Mouse (Mus musculus) limb, embryonic 12.5 days (tissue): ENCODE data around the gene Rassf10. TPM values are rescaled to one million over a fixed set of nuclear protein-coding genes. Genes with fewer than 3 reads are reported as not detected.
A peak's percentile ranks its signal among the peaks of the same experiment; 100 is the strongest.

Source experiments
- ATAC-seq: fragments of 200-750 bp; cut with Nextera tagmentation; 2 replicates; pipeline ENCODE4 v1.8.0; 2017; ENCODE audit warnings: low read depth, moderate TSS enrichment; ENCODE audit not compliant: insufficient number of reproducible peaks, insufficient read depth, low FRiP score, low TSS enrichment
- H3K27ac ChIP-seq: fragments of 300-500 bp; sonication (generic); 2 replicates; pipeline ENCODE4 v1.5.1; 2016; ENCODE audit warnings: mild to moderate bottlenecking, moderate library complexity
- H3K27me3 ChIP-seq: fragments of 300-500 bp; sonication (generic); 2 replicates; pipeline ENCODE4 v1.6.1; 2016; ENCODE audit warnings: mild to moderate bottlenecking, moderate library complexity
- H3K36me3 ChIP-seq: fragments of 300-500 bp; sonication (generic); 2 replicates; pipeline ENCODE4 v1.6.1; 2016; ENCODE audit warnings: mild to moderate bottlenecking, moderate library complexity
- H3K4me1 ChIP-seq: fragments of 300-500 bp; sonication (generic); replicated peaks from 2 replicates; pipeline ENCODE4 v1.6.1; 2016
- H3K4me2 ChIP-seq: fragments of 300-500 bp; sonication (generic); 2 replicates; pipeline ENCODE4 v1.6.1; 2016; ENCODE audit warnings: mild to moderate bottlenecking, moderate library complexity
- H3K4me3 ChIP-seq: fragments of 300-500 bp; sonication (generic); replicated peaks from 2 replicates; pipeline ENCODE4 v1.5.1; 2016; ENCODE audit warnings: mild to moderate bottlenecking
- H3K9ac ChIP-seq: fragments of 300-500 bp; sonication (generic); replicated peaks from 2 replicates; pipeline ENCODE4 v1.6.1; 2016; ENCODE audit warnings: mild to moderate bottlenecking, moderate library complexity
- H3K9me3 ChIP-seq: fragments of 300-500 bp; sonication (generic); 2 replicates; pipeline ENCODE4 v1.6.1; 2016; ENCODE audit warnings: mild to moderate bottlenecking, moderate library complexity
- WGBS: fragments of 180-500 bp; shearing (Covaris S2); methylation state at CpG from one replicate; pipeline ENCODE4 v1.1.7; 2016; 5-methylcytosine and 5-hydroxymethylcytosine counted together
- polyA plus RNA-seq: library from polyadenylated mRNA; unstranded; fragments of >200 nt; fragmentation: Nextera tagmentation; extraction: Ambion mirVana; gene quantifications from 2 replicates; pipeline ENCODE4 v1.2.1, GENCODE M21; 2016

Gene Rassf10
- polyA plus RNA-seq = 1.9 and 2.0 TPM in 2 replicates

DNA sequence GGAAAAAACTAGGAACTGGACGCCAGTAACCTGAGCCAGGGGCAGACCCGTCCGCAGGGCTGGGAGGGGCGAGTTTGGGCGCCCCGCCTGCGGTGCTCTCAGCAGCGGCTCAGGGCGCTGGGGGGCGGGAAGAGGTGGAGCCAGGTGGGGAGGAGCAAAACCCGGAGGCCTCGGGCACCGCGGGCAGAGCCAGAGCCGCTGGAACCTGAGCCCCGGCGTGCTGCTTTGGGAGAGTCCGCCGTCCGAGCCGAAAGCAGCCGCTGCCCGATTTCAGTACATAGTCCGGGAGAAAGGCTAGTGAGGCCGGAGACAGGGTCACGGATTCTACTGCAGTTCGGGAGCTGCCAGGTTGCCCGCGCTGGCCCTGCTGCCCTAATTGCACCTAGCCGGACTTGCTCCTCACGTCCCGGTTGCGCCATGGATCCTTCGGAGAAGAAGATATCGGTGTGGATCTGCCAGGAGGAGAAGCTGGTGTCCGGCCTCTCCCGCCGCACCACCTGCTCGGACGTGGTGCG is at the start of gene Rassf10:
Gene Rassf10 (plus strand): TSS at position 186 of the 515 bp plus-strand sequence.
- Histone ChIP-seq H3K4me1 (peaks cover 29% of the 10 kb centered on the region), H3K27me3 (peaks cover 48% of the 10 kb centered on the region), H3K4me3 (peak within 1 kb of the TSS; percentile 51), H3K9me3 (no peaks in the 10 kb centered on the region), H3K36me3 (no peaks in the 10 kb centered on the region), H3K27ac (no peak within 1 kb of the TSS), H3K4me2 (peak within 1 kb of the TSS; percentile 89), H3K9ac (peak within 1 kb of the TSS; percentile 50)
- WGBS = under 1% methylated on average over 41 of the region's 41 CpGs
- ATAC-seq = peak; percentile 92

DNA sequence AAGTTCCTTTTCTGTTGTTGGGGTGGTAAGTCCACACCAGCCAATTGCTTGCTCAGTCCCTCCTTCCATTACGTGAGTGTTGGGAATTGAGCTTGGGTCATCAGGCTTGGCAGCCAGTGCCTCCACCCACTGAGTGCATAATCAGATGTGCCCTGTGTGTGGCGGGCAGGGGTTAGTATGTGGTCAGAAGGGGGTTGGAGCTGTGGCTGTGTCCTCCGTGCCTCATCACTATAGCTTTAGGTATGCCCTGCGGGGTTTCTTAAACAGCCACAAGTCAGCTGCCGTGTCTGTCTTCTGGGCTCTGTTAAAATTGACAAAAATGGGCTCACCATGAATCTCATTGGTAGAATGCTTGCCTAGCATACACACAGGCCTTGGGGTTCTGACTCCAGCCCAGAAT is 46.9 kb upstream of the Rassf10 start:
- peaks cover 17% of the 10 kb centered on the region for H3K36me3 ChIP-seq
- H3K27me3 ChIP-seq = no peaks in the 10 kb centered on the region
- no peak overlapping the region for H3K4me3 ChIP-seq
- no peaks in the 10 kb centered on the region for H3K4me1 ChIP-seq
- no peak for ATAC-seq
- no peaks in the 10 kb centered on the region for H3K9me3 ChIP-seq
- 84% methylated on average over 5 of the region's 5 CpGs for WGBS
- H3K27ac ChIP-seq = no peak overlapping the region
- no peak overlapping the region for H3K4me2 ChIP-seq
- no peak overlapping the region for H3K9ac ChIP-seq

DNA sequence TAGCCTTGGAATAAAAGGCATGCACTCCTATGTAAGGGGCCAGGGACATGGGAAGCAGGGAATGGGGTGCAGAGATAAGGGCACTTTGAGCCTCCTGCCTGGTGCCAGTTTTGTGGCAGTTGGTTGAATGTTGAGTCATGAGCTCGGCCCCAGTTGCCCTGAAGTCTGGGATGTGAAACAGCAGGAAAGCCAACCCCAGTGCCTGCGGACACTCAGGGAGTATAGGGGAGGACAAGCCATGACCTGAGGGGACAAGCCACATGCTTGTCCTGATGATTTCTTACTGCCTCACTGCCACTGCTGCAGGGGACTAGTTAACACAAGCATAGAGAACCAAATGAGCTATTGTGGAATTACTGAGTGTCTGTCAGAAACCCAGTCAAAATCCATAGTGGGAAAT is 46.3 kb upstream of the Rassf10 start:
- Histone ChIP-seq H3K27ac (no peak overlapping the region), H3K4me2 (no peak overlapping the region), H3K9ac (no peak overlapping the region), H3K27me3 (no peaks in the 10 kb centered on the region), H3K9me3 (no peaks in the 10 kb centered on the region), H3K36me3 (peaks cover 11% of the 10 kb centered on the region), H3K4me1 (no peaks in the 10 kb centered on the region), H3K4me3 (no peak overlapping the region)
- 74% methylated on average over 2 of the region's 2 CpGs for WGBS
- ATAC-seq = no peak

DNA sequence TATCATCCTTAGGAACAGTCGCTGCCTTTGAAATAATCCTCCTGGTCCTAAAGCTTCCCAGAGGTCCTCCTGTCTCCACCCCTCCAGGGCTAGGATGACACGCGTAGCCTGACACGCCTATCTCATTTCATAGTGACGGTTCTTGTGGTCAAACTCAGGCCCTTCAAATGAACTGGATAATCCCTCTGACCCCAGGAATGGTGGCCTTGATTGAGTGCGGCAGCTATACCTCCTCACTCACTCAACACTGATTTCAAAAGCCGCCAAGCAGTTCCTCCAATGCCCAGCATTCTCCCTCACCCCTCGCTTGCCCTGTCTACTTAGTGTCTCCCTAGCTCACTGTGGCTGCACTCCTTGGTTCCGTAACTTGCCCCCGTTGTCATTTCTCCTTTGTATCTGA is 44.6 kb upstream of the Rassf10 start:
- Histone ChIP-seq H3K36me3 (peaks cover 4% of the 10 kb centered on the region), H3K4me1 (no peaks in the 10 kb centered on the region), H3K9me3 (no peaks in the 10 kb centered on the region), H3K4me2 (no peak overlapping the region), H3K4me3 (no peak overlapping the region), H3K9ac (no peak overlapping the region), H3K27me3 (no peaks in the 10 kb centered on the region), H3K27ac (no peak overlapping the region)
- WGBS = 81% methylated on average over 10 of the region's 10 CpGs
- no peak for ATAC-seq

DNA sequence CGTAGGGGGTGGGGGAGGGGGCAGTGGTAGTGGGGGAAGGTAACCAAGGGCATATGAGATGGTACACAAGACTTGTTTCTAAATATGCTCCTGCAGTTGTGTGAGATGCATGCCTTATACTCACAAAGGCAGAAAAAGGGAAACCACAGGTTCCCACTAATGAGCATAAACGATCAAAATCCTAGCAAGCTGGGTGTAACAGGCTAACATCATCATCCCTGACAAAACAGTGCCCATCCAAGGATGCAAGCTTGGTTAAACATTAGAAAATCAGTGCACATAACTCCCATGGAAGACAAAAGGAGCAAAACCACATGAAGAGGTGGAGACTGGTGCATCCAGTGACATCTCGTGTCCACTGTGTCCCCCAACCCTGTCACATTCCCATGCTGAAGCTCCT is 40.8 kb upstream of the Rassf10 start:
- Histone ChIP-seq H3K4me3 (no peak overlapping the region), H3K9ac (no peak overlapping the region), H3K9me3 (no peaks in the 10 kb centered on the region), H3K27me3 (no peaks in the 10 kb centered on the region), H3K4me2 (no peak overlapping the region), H3K36me3 (no peaks in the 10 kb centered on the region), H3K4me1 (no peaks in the 10 kb centered on the region), H3K27ac (no peak overlapping the region)
- 80% methylated on average over 3 of the region's 3 CpGs for WGBS
- no peak for ATAC-seq

DNA sequence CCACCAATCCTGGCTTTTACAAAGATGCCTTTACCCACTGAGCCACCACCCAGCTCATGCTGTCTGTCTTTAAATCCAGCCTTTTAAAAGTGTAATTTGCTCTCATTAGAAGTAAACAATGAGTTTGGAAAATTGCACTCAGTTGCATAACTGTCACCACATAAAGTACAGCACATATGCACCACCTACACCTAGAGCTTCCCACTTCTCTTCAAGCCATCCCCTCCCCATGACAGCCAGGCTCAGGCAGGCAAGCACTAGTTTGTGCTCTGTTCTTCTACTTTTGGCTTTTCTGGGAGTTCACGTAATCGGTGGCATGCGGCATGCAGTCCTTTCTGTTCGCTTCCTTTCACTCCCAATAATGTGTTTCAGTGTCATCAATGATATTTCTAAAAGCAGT is 38.2 kb upstream of the Rassf10 start:
- Histone ChIP-seq H3K9ac (no peak overlapping the region), H3K4me3 (no peak overlapping the region), H3K27me3 (peaks cover 2% of the 10 kb centered on the region; the same call in 1 of the 2 replicates), H3K4me1 (no peaks in the 10 kb centered on the region), H3K4me2 (no peak overlapping the region), H3K36me3 (no peaks in the 10 kb centered on the region), H3K27ac (no peak overlapping the region), H3K9me3 (no peaks in the 10 kb centered on the region)
- 90% methylated on average over 4 of the region's 4 CpGs for WGBS
- no peak for ATAC-seq

DNA sequence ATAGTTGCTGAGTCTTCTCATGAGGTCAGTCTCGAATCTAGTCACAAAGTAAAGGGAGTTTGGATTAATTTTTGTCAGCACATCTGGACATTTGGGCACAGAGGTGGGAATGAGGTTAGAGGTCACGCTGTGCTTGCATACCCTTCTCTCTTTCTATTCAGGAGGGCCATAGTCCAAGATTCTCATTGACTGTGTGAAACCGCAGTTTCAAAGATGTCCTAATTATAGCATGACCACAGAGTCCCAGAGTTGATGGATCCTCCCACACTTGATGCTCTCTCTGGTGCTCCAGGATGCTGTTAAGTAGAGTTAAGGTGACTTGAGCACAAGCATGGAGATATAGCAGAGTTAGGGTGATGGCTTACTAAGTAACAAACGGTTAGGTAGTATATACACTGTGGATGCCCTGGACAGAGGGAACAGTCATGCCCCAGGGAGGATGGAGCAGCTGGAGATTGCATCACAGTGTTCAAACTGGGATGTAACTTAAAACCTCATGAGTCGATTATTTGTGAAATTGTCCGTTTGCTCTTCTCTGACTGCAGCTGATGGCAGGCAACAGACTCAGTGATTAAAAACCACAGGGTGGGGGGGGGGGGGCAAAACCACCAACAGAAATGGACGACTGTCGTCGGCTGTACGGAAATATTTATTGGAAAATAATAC is 36.0 kb upstream of the Rassf10 start:
- no peak for ATAC-seq
- Histone ChIP-seq H3K4me1 (no peaks in the 10 kb centered on the region), H3K9me3 (no peaks in the 10 kb centered on the region), H3K4me3 (no peak overlapping the region), H3K9ac (no peak overlapping the region), H3K27me3 (peaks cover 2% of the 10 kb centered on the region; the same call in 1 of the 2 replicates), H3K27ac (no peak overlapping the region), H3K36me3 (no peaks in the 10 kb centered on the region), H3K4me2 (no peak overlapping the region)
- WGBS = 68% methylated on average over 10 of the region's 10 CpGs

DNA sequence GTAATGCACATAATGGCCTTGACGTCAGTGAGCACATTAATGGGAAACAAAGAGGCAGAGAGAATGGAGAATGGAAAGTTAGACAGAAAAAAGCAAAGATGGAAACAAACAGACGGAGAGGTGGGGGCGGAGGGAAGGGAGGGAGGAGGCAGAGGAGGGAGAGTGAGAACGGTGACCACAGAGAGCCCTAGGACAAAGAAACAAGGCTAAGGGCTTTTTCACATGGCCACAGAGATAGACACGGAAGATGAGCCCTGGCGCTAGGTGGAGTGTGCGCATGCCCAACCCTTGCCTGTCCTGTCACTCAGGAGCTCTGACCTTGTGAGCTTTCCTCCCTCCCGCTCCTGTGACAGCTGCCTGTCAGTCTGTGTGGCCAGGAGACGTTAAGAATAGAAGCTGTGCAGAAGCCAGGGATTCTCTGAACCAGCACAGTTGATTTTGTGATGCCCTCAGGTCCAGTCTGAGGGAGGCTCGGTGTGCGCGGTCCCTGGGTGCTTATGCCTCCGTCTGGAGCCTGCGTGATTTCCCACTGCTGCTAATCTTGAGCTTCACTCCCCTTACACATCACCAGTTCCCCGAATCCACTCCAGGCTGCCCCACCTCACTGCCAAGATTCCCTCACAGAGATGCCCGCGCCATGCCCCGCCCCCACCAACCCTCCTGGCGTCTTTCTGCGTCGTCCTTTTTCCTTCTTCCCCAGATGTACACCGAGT is 35.3 kb upstream of the Rassf10 start:
- H3K27me3 ChIP-seq = peaks cover 2% of the 10 kb centered on the region; the same call in 1 of the 2 replicates
- no peak overlapping the region for H3K4me3 ChIP-seq
- no peaks in the 10 kb centered on the region for H3K9me3 ChIP-seq
- peak; percentile 35; the same call in 1 of the 2 replicates for ATAC-seq
- no peaks in the 10 kb centered on the region for H3K36me3 ChIP-seq
- no peak overlapping the region for H3K9ac ChIP-seq
- no peak overlapping the region for H3K27ac ChIP-seq
- H3K4me1 ChIP-seq = no peaks in the 10 kb centered on the region
- H3K4me2 ChIP-seq = no peak overlapping the region
- WGBS = 69% methylated on average over 22 of the region's 22 CpGs

DNA sequence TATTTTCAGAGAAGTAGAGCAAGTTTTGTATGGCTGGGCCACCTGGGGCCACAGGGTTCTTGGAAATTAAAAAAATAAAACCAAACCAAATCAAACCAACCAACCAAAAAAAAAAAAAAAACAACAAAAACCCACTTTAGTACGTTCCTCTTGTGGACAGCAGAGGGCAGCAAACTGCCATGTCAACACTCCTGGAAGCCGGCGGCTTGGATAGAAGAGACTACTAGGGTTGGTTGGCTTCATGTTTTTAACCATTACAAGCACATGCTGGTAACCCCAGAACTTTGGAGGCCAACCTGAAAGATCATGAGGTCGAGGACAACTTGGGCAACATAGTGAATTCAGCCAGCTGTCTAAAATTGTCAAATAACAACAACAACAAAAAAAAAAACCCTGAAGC is 33.9 kb upstream of the Rassf10 start:
- Histone ChIP-seq H3K27me3 (peaks cover 2% of the 10 kb centered on the region; the same call in 1 of the 2 replicates), H3K4me1 (peaks cover 4% of the 10 kb centered on the region; the same call in 1 of the 2 replicates), H3K9ac (no peak overlapping the region), H3K4me2 (no peak overlapping the region), H3K36me3 (no peaks in the 10 kb centered on the region), H3K4me3 (no peak overlapping the region), H3K27ac (no peak overlapping the region), H3K9me3 (no peaks in the 10 kb centered on the region)
- no peak for ATAC-seq
- 5% methylated on average over 4 of the region's 4 CpGs for WGBS

DNA sequence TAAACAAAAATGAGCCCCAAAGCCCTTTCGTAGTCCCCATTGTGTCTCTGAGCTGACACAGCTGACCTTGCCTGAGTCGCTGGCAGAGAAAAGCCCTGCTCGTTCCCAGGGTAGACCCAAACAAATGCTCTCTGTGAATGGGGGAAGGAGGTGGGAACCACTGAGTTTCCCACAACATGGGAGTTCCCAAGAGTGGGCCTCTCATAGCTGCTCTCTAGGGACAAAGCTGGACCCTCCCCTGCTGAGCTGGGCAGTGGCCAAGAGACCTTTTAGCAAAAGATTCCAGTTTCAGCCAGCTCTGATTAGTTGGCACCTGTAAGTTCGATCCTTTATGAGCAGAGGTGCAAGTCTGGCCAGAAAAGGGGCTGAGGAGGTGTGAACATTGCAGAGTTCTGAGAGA is 31.0 kb upstream of the Rassf10 start:
- WGBS = 65% methylated on average over 4 of the region's 4 CpGs
- Histone ChIP-seq H3K9ac (no peak overlapping the region), H3K4me2 (no peak overlapping the region), H3K4me3 (no peak overlapping the region), H3K27ac (no peak overlapping the region), H3K27me3 (peaks cover 2% of the 10 kb centered on the region; the same call in 1 of the 2 replicates), H3K4me1 (peaks cover 4% of the 10 kb centered on the region; the same call in 1 of the 2 replicates), H3K9me3 (no peaks in the 10 kb centered on the region), H3K36me3 (no peaks in the 10 kb centered on the region)
- ATAC-seq = no peak

DNA sequence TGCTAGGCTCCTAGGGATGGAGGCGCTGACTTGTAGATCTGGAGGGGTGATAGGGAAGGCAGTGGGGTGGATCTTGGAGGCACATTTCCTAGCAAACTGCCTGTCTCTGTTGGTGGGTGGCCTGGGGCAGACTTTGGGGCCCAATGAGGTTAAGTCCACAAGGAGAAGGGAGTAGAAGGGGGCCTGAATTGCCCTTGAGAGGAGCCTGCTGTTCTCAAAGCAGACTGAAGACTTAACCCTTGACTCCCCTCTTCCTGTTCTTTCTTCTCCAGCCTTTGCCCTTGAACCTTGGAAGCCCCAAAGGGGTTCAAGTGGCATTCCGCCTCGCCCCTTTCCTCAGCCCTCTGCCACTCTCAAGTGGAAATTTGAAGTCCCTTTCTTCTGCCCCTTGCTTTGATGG is 30.1 kb upstream of the Rassf10 start:
- peaks cover 4% of the 10 kb centered on the region; the same call in 1 of the 2 replicates for H3K4me1 ChIP-seq
- H3K4me2 ChIP-seq = no peak overlapping the region
- ATAC-seq = no peak
- H3K27ac ChIP-seq = no peak overlapping the region
- H3K36me3 ChIP-seq = no peaks in the 10 kb centered on the region
- WGBS = 73% methylated on average over 3 of the region's 3 CpGs
- no peak overlapping the region for H3K4me3 ChIP-seq
- H3K9me3 ChIP-seq = no peaks in the 10 kb centered on the region
- H3K27me3 ChIP-seq = no peaks in the 10 kb centered on the region
- H3K9ac ChIP-seq = no peak overlapping the region
